Mouse (Mus musculus) G1E (cell line): ENCODE results near the gene Ttll6. TPM values are rescaled to one million over a fixed set of nuclear protein-coding genes. Genes with fewer than 3 reads are reported as not detected.

Source experiments
- ATAC-seq: 2 replicates; pipeline ENCODE4 v1.8.0; 2016; ENCODE audit warnings: mild to moderate bottlenecking; ENCODE audit not compliant: insufficient number of reproducible peaks, poor library complexity, low FRiP score, severe bottlenecking; ENCODE audit errors: extremely low read depth
- DNase-seq: peaks from one replicate; pipeline ENCODE4 v3.0.0; 2012; ENCODE audit warnings: low spot score
- H3K27me3 ChIP-seq: 2 replicates; pipeline ENCODE4 v1.6.1; 2012; ENCODE audit warnings: mild to moderate bottlenecking, low read length, inconsistent platforms; ENCODE audit not compliant: insufficient read depth
- H3K36me3 ChIP-seq: replicated peaks from 2 replicates; pipeline ENCODE3; 2012; ENCODE audit warnings: mild to moderate bottlenecking, inconsistent platforms
- H3K4me1 ChIP-seq: 2 replicates; pipeline ENCODE4 v1.6.1; 2012; ENCODE audit warnings: low read depth, low read length, inconsistent platforms, mixed read lengths; ENCODE audit not compliant: insufficient read depth
- H3K4me3 ChIP-seq: 2 replicates; pipeline ENCODE4 v1.5.1; 2012; ENCODE audit warnings: low read depth, mild to moderate bottlenecking, inconsistent platforms, low read length, moderate library complexity, mixed read lengths
- H3K9me3 ChIP-seq: replicated peaks from 2 replicates; pipeline ENCODE4 v1.6.1; 2012; ENCODE audit warnings: inconsistent platforms
- CTCF ChIP-seq: IDR thresholded peaks from 2 replicates; pipeline ENCODE4 v1.5.1; 2012; ENCODE audit warnings: low read depth, low read length, inconsistent platforms, mixed read lengths
- GATA1 ChIP-seq: IDR thresholded peaks from 2 replicates; pipeline ENCODE4 v1.6.1; 2012; ENCODE audit warnings: borderline replicate concordance, low read length, inconsistent platforms, mixed read lengths
- GATA2 ChIP-seq: IDR thresholded peaks from 2 replicates; pipeline ENCODE4 v1.6.1; 2012; ENCODE audit warnings: low read depth, low read length, inconsistent platforms, borderline replicate concordance
- POLR2AphosphoS5 ChIP-seq: IDR thresholded peaks from 2 replicates; pipeline ENCODE4 v1.6.1; 2012; ENCODE audit warnings: low read depth, low read length, inconsistent platforms; ENCODE audit not compliant: insufficient replicate concordance
- TAL1 ChIP-seq: conservative IDR thresholded peaks from 2 replicates; pipeline ENCODE4 v1.6.1; 2012; ENCODE audit warnings: low read depth, low read length, inconsistent platforms, mixed read lengths
- polyA plus RNA-seq: library from polyadenylated mRNA; stranded (reverse); fragments of >175 nt; gene quantifications from 2 replicates; pipeline ENCODE4 v1.2.3, GENCODE M21; 2012
- total RNA-seq, 2 experiments: library from RNA; stranded (forward) in 1 of 2; stranded (reverse) in 1 of 2; fragments of 200-1000 nt in 1 of 2; fragments of >200 nt in 1 of 2; fragmentation: Nextera tagmentation in 1 of 2; gene quantifications; 2 replicates each; pipeline ENCODE4 v1.2.3; 2014 to 2017

Gene Ttll6
- total and polyA plus RNA-seq, 3 experiments: not detected

DNA sequence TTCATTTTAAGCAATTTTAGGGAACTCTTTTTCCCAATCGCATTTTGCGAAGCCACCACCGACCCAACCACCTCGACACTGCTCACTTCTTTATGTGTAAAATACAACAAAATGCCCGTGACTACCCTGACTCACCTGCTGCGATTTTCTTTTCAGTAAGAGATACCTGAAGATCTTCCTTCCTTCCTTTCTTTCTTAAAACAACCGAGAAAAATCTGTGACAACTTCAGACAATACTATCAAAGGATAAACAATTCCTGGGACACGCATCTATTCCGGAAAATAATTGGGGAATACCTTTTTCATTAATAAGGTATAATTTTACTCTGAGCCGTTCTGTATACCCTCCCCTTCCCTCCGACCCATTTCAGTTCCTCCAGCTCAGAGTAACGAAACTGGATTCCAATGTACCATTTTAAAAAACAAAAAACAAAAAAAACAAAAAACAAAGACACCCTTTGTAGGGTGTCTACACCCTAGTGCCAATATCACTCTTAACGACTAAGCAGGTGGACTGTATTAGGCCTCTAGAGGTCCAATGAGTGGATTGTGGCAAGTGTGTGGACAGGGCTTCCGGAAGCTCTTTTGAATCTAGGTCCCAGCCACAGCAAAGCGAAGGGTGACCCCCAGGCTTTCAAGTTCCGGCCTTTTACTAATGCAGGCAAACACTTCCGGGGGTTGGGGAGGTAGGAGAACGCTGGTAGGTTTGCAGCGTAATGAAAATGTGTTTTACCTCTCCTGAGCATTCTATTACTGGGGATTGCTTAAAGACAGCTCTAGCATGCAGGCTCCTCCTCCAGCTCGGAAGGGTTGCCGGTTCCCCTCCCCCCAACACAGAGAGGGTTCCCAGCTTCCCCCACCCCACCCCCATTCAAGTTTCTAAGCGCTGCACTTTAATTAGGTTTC lies 65.8 kb downstream of the Ttll6 start:
- H3K36me3 ChIP-seq: peaks cover 28% of the 10 kb centered on the region
- ATAC-seq: peak; percentile 43
- H3K4me3 ChIP-seq: peak overlapping the region; percentile 71
- DNase-seq: peak; percentile 78
- H3K9me3 ChIP-seq: no peaks in the 10 kb centered on the region
- no peaks in the 10 kb centered on the region for H3K27me3 ChIP-seq
- TF ChIP-seq POLR2AphosphoS5 (no peak), GATA1 (no peak), CTCF (no peak), GATA2 (no peak), TAL1 (no peak)
- peaks cover 70% of the 10 kb centered on the region for H3K4me1 ChIP-seq

DNA sequence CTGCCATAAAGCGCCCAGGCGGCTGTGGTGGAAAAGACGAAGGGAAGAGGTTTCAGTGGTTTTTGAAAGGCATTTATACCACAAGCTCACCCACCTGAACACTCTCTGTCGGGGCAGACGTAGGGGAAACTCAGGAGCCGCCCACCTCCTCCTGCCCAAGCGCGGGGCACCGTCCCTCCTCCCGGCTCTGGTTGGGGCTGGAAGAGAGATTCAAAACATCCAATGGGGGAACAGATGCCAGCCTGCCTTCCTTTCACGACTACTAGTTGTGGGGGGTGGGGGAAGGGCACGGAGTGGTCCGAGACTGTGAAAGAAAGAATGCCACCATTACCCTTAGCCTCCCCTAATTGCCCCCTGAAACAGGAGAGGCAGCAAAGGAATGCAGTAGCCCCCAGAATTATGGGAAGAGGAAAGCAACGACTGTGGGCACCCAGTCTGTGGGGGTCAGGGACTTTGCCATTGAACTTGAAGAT lies 66.6 kb downstream of the Ttll6 start:
- H3K4me3 ChIP-seq: peak overlapping the region; percentile 71
- H3K27me3 ChIP-seq: no peaks in the 10 kb centered on the region
- peak; percentile 90 for DNase-seq

DNA sequence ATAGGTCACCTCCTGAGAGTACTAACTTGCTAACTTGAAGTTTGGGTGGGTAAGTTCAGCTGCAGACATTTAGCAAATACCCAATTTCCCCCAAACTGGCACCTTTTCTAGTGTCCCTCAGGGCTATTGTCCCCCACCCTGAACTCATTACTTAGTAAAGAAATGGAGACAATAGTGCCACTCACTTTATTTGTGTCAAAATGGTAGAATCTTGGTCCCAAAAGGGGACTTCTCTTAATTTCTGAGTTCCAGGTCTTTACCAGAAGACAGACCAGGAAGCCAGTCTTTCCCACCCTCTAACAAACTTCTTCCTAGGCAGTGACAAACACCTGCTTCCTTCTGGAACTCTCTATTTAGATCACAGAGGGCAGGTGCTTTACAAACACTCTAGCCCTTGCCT lies 68.2 kb downstream of the Ttll6 start:
- ATAC-seq (no peak), DNase-seq (no peak)
- TF ChIP-seq GATA2: no peak
- TF ChIP-seq POLR2AphosphoS5: no peak
- TF ChIP-seq CTCF: no peak
- TF ChIP-seq TAL1: no peak
- TF ChIP-seq GATA1: no peak
- no peaks in the 10 kb centered on the region for H3K9me3 ChIP-seq
- no peak overlapping the region; the same call in 1 of the 2 replicates for H3K4me3 ChIP-seq
- H3K4me1 ChIP-seq: peaks cover 65% of the 10 kb centered on the region
- H3K27me3 ChIP-seq: no peaks in the 10 kb centered on the region
- peaks cover 25% of the 10 kb centered on the region for H3K36me3 ChIP-seq

More for the DNA sequence above, 66.6 kb downstream of the Ttll6 start:
- H3K36me3 ChIP-seq: peaks cover 28% of the 10 kb centered on the region
- peaks cover 69% of the 10 kb centered on the region for H3K4me1 ChIP-seq
- TF ChIP-seq POLR2AphosphoS5 (peak; percentile 52; the same call in 1 of the 2 replicates), GATA1 (no peak)
- H3K9me3 ChIP-seq: no peaks in the 10 kb centered on the region
- ATAC-seq: peak; percentile 65

DNA sequence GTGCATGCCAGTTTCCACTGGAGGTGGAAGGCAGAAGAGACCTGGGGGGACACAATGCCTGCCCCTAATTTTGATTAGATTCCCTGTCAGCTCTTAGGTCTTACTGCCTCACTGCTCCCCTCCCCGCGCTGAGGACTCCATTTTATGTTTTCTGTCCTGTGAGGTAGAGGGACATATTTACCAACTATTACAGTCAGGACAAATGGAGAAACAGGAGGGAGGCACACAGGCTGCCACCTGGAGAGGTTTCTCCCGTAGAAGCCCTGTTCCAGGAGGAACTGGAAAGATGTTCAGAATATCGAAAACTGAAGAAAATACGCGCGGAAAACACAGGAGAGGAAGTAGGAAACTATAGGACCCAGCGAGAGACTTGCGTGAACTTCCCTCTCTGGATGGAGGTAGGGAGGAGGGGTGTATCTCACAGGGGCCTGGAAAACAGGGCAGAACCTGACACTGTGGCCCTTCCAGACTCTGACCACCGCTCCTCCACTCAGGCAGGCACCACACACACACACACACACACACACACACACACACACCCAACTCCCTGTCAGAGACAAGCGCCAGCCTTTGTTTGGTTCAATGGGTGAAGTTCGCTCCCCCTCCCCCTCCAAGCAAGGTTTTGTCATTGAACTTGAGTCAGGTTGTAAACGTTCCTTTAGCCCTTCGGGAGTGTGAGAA lies 69.0 kb downstream of the Ttll6 start:
- H3K9me3 ChIP-seq: no peaks in the 10 kb centered on the region
- peaks cover 25% of the 10 kb centered on the region for H3K36me3 ChIP-seq
- peak; percentile 55 for DNase-seq
- TF ChIP-seq POLR2AphosphoS5 (no peak), TAL1 (no peak), CTCF (no peak), GATA1 (no peak), GATA2 (no peak)
- no peaks in the 10 kb centered on the region for H3K27me3 ChIP-seq
- peak overlapping the region; percentile 76 for H3K4me3 ChIP-seq
- ATAC-seq: no peak
- H3K4me1 ChIP-seq: peaks cover 58% of the 10 kb centered on the region

DNA sequence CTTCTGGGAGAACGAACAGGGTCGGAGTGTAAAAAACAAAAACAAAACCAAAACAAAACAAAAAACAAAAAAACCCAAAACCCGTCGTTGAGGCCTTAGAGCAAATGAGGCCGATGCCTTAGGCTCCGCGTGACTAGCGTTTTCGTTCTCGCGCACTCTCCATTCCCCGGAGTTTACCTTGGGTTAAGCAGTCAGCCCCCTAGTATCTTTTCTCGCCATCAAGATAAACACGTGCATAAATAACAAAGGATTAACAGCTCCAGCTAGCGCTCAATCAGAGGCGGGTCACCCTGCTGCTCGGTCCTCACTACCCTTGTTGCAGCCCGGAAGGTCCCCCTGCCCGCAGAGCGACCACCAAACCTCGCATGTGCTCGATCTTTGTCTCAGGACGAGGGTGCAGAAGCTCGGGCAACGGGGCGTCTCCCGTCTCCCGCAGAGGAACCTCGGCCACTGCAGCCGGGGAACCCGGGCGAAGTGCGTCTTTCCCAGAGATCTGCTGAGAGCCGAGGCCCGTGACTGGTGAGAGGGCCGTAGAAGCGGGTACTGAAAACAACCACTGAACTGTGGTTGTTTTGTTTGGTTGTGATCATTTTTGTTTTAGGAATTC lies 69.7 kb downstream of the Ttll6 start:
- peaks cover 25% of the 10 kb centered on the region for H3K36me3 ChIP-seq
- no peaks in the 10 kb centered on the region for H3K9me3 ChIP-seq
- peaks cover 50% of the 10 kb centered on the region for H3K4me1 ChIP-seq
- ATAC-seq (peak; percentile 32; the same call in 1 of the 2 replicates), DNase-seq (peak; percentile 57)
- peak overlapping the region; percentile 76 for H3K4me3 ChIP-seq
- H3K27me3 ChIP-seq: no peaks in the 10 kb centered on the region
- no peak for TF ChIP-seq GATA1
- TF ChIP-seq TAL1: no peak
- TF ChIP-seq CTCF: no peak
- no peak for TF ChIP-seq POLR2AphosphoS5
- TF ChIP-seq GATA2: no peak

DNA sequence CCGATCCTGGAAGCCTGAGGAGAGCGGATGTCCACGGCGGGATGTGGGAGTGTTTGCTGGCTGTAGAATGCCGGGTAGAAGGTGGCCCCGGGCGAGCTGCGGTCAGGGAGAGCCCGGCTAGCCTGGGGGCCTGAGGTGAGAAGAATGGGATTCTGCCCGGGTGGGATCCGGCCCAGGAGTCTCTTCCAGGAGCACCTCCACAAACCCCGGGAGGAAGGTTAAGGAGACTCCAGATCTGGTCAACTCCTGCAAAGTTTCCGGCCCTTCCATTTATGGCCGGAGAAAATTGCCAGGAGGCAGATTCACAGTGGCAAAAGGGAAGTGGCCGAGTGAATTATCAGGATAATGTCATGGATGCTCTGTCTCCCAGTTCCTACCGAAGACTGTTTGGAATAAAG lies 70.2 kb downstream of the Ttll6 start:
- no peak for DNase-seq
- Histone ChIP-seq H3K27me3 (no peaks in the 10 kb centered on the region), H3K36me3 (peaks cover 28% of the 10 kb centered on the region), H3K4me3 (peak overlapping the region; percentile 76), H3K4me1 (peaks cover 48% of the 10 kb centered on the region), H3K9me3 (no peaks in the 10 kb centered on the region)
- no peak for ATAC-seq
- TF ChIP-seq CTCF (no peak), TAL1 (no peak), GATA2 (no peak), POLR2AphosphoS5 (no peak), GATA1 (no peak)
